Mouse (Mus musculus): ENCODE results near the gene Alg2. TPM values are rescaled to one million over a fixed set of nuclear protein-coding genes. Genes with fewer than 3 reads are reported as not detected.

The Alg2 gene
- total RNA-seq (2023), result 10 to 100 TPM; 19.1 to 19.8 TPM

GRCm38 (mm10) chr4:47473968-47474729, at the start of gene Alg2, which contains the start of gene Sec61b:
Gene Alg2, minus strand, starts transcription at chr4:47474333.
Gene Sec61b, plus strand, starts transcription at chr4:47474658.

Other genes with a start within 250 kb of the Alg2 start
- 10 to 100 TPM; 35.5 to 36.3 TPM for gene Tgfbr1, start 121.1 kb downstream of the Alg2 start, total RNA-seq (2023)
- 10 to 100 TPM; 52.1 to 61.0 TPM for gene Sec61b, start 325 bp upstream of the Alg2 start, total RNA-seq (2023)